Mouse (Mus musculus) retina, embryonic 14.5 days (tissue): ENCODE measurements at regions not wholly inside any gene's neighbourhood (a gene's known extent, or its start where the extent isn't known, plus 50 kb on each side); places are given as distances from the start of the nearest gene placed in this dataset.
"Not testable (repeated sequence)": the region's sequence is repeated elsewhere in the genome, so short reads cannot be mapped to it uniquely, and the experiment has no call there.

ENCODE experiments used
- DNase-seq: peaks from one replicate; pipeline ENCODE4 v3.0.0-alpha.2; 2015; ENCODE audit warnings: low spot score

- DNase-seq, result no peak
These were observed 66.4 kb downstream of the Xrcc2 start for GRCm38 (mm10) chr5:25639187-25639586.

- DNase-seq, result no peak
These were observed 67.5 kb downstream of the Xrcc2 start for GRCm38 (mm10) chr5:25638097-25638496.

- no peak for DNase-seq
These were observed 72.6 kb downstream of the Xrcc2 start for GRCm38 (mm10) chr5:25632861-25633535.

GRCm38 (mm10) chr5:25629731-25630130 is 75.9 kb downstream of the Xrcc2 start:
- no peak for DNase-seq

GRCm38 (mm10) chr5:25628504-25628903 is 77.1 kb downstream of the Xrcc2 start:
- DNase-seq, result no peak

- DNase-seq, result no peak
These were observed 78.5 kb downstream of the Xrcc2 start for GRCm38 (mm10) chr5:25627086-25627485.

GRCm38 (mm10) chr5:25624029-25624428 is 81.6 kb downstream of the Xrcc2 start:
- no peak for DNase-seq

GRCm38 (mm10) chr5:25619872-25620271 is 85.8 kb downstream of the Xrcc2 start:
- DNase-seq, result no peak

GRCm38 (mm10) chr5:25619337-25619736 is 86.3 kb downstream of the Xrcc2 start:
- DNase-seq, result not testable (repeated sequence)

- no peak for DNase-seq
These were observed 91.0 kb downstream of the Xrcc2 start for GRCm38 (mm10) chr5:25614659-25615061.

GRCm38 (mm10) chr5:25613844-25614658 is 91.6 kb downstream of the Xrcc2 start:
- DNase-seq, result no peak

GRCm38 (mm10) chr5:25612036-25612705 is 93.5 kb downstream of the Xrcc2 start:
- no peak for DNase-seq

GRCm38 (mm10) chr5:25609911-25610310 is 94.0 kb downstream of the Cct8l1 start:
- peak; percentile 37 for DNase-seq

GRCm38 (mm10) chr5:25602123-25602522 is 86.3 kb downstream of the Cct8l1 start:
- peak; percentile 29 for DNase-seq

GRCm38 (mm10) chr5:25599363-25599762 is 83.5 kb downstream of the Cct8l1 start:
- no peak for DNase-seq

GRCm38 (mm10) chr5:25597786-25598185 is 81.9 kb downstream of the Cct8l1 start:
- no peak for DNase-seq

- no peak for DNase-seq
These were observed 75.8 kb downstream of the Cct8l1 start for GRCm38 (mm10) chr5:25591709-25592108.
